Mouse (Mus musculus) midbrain, embryonic 12.5 days (tissue): ENCODE measurements around the gene Themis2. TPM values are rescaled to one million over a fixed set of nuclear protein-coding genes. Genes with fewer than 3 reads are reported as not detected.
"Not testable (repeated sequence)": the region's sequence is repeated elsewhere in the genome, so short reads cannot be mapped to it uniquely, and the experiment has no call there.

ENCODE experiments used
- ATAC-seq: fragments of 200-750 bp; cut with Nextera tagmentation; 2 replicates; pipeline ENCODE4 v1.8.0; 2017; ENCODE audit warnings: low read depth, moderate TSS enrichment, moderate library complexity; ENCODE audit not compliant: low FRiP score
- H3K27ac ChIP-seq: fragments of 300-500 bp; sonication (generic); replicated peaks from 2 replicates; pipeline ENCODE4 v1.5.1; 2016; ENCODE audit warnings: mild to moderate bottlenecking
- H3K27me3 ChIP-seq: fragments of 300-500 bp; sonication (generic); 2 replicates; pipeline ENCODE4 v1.6.1; 2016; ENCODE audit warnings: mild to moderate bottlenecking
- H3K36me3 ChIP-seq: fragments of 300-500 bp; sonication (generic); 2 replicates; pipeline ENCODE4 v1.6.1; 2016
- H3K4me1 ChIP-seq: fragments of 300-500 bp; sonication (generic); 2 replicates; pipeline ENCODE4 v1.6.1; 2016
- H3K4me2 ChIP-seq: fragments of 300-500 bp; sonication (generic); replicated peaks from 2 replicates; pipeline ENCODE4 v1.6.1; 2016; ENCODE audit warnings: mild to moderate bottlenecking, moderate library complexity
- H3K4me3 ChIP-seq: fragments of 300-500 bp; sonication (generic); 2 replicates; pipeline ENCODE4 v1.5.1; 2016; ENCODE audit warnings: mild to moderate bottlenecking
- H3K9ac ChIP-seq: fragments of 300-500 bp; sonication (generic); replicated peaks from 2 replicates; pipeline ENCODE4 v1.6.1; 2016; ENCODE audit warnings: mild to moderate bottlenecking, moderate library complexity
- H3K9me3 ChIP-seq: fragments of 300-500 bp; sonication (generic); 2 replicates; pipeline ENCODE4 v1.6.1; 2016; ENCODE audit warnings: mild to moderate bottlenecking
- WGBS: fragments of 180-500 bp; shearing (Covaris S2); methylation state at CpG from one replicate; pipeline ENCODE4 v1.1.7; 2016; 5-methylcytosine and 5-hydroxymethylcytosine counted together
- polyA plus RNA-seq: library from polyadenylated mRNA; unstranded; fragments of >200 nt; fragmentation: Nextera tagmentation; extraction: Ambion mirVana; gene quantifications from 2 replicates; pipeline ENCODE4 v1.2.1, GENCODE M21; 2016

The Themis2 gene
- polyA plus RNA-seq, 1 experiment from 2014 or later: 1.1 TPM

DNA sequence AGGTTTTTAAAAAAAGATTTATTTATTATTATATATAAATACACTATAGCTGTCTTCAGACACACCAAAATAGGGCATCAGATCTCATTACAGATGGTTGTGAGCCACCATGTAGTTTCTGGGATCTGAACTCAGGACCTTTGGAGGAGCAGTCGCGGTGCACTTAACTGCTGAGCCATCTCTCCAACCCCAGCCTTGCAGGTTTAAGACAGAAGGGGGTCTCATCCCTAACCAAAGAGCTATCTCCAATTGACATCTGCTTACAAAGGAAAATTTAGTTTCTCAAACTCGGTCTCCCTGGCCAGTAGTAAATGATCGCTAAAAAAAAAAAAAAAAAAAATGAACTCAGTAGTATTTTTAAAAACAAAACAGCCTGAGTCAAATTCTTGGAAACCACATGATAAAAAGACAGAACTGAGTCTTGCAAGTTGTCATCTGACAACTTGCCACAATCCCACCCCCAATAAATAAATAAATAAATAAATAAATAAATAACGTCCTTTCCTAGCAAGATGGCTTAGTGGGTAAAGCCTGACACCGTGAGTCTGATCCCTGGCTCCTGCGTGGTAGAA lies 10.5 kb upstream of the Themis2 start:
- Histone ChIP-seq H3K4me2 (no peak overlapping the region), H3K4me3 (no peak overlapping the region), H3K9me3 (no peaks in the 10 kb centered on the region), H3K4me1 (no peaks in the 10 kb centered on the region), H3K27ac (no peak overlapping the region), H3K27me3 (no peaks in the 10 kb centered on the region), H3K36me3 (no peaks in the 10 kb centered on the region), H3K9ac (no peak overlapping the region)
- ATAC-seq: no peak
- 91% methylated on average over 7 of the region's 7 CpGs for WGBS

DNA sequence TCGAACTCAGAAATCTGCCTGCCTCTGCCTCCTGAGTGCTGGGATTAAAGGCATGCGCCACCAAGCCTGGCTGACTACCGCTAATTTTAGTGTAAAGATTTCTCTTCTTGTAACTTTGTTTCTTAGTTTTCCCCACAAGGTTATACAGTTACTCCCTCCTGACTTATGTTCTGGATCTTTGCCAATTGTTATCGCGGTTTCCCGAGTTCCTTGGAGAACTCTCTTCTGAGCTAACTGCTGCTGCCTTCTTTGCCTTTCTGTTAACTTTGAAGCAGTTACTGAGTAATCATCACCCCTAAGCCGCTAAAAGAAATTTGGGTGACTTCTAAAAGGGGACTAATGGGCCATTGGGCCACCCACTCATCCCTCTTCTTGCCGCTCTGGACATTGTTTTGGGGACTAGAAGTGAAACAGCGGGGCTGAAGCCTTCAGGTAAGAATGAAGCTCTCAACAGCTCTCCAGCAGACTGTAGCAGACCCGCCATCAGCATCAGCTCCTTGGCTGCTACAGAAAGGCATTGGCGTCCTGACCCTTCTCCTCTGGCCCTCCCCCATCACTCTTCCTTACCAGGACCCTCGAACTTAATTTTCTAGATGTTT lies 9.5 kb upstream of the Themis2 start:
- Histone ChIP-seq H3K9me3 (no peaks in the 10 kb centered on the region), H3K36me3 (no peaks in the 10 kb centered on the region), H3K27me3 (no peaks in the 10 kb centered on the region), H3K4me1 (no peaks in the 10 kb centered on the region), H3K4me2 (no peak overlapping the region), H3K9ac (no peak overlapping the region), H3K4me3 (no peak overlapping the region), H3K27ac (no peak overlapping the region)
- 89% methylated on average over 12 of the region's 12 CpGs for WGBS
- ATAC-seq: no peak

DNA sequence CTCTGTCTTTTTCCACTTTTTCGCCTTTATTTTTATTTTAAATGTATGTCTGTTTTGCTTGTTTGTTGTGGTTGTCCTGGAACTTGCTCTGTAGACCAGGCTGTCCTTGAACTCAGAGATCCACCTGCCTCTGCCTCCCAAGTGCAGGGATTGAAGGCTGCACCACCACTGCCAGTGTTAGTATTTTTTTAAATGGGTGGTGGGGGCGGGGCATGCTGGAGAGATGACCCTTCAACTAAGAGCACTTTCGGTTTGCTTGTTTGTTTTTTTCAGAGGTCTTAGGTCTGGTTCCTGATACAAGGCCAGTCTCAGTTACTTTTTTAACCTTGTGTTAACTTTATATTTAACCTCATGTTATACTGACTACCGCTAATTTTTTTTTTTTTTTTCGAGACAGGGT lies 9.0 kb upstream of the Themis2 start:
- Histone ChIP-seq H3K27me3 (no peaks in the 10 kb centered on the region), H3K4me3 (no peak overlapping the region), H3K4me2 (no peak overlapping the region), H3K9me3 (no peaks in the 10 kb centered on the region), H3K4me1 (no peaks in the 10 kb centered on the region), H3K36me3 (no peaks in the 10 kb centered on the region), H3K27ac (no peak overlapping the region), H3K9ac (no peak overlapping the region)
- WGBS: 85% methylated on average over 5 of the region's 5 CpGs
- no peak for ATAC-seq

DNA sequence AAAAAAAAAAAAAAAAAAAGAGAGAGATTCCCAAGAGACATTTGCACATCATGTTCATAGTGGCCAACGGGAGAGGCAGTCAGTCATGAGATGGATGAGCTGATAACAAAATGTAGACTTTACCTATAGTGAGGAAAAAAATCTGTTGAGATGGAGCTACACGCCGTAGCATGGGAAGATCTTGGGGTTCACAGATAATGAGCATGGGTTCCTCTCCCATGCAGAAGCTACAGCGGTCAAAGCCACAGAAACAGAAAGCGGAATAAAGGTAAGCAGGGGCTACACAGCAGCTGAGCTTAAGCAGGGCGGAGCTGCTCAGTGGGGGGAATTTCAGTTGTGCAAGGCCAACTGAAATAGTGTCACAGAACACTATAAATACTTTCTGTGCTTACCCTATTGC lies 8.1 kb upstream of the Themis2 start:
- Histone ChIP-seq H3K27ac (no peak overlapping the region), H3K36me3 (no peaks in the 10 kb centered on the region), H3K4me2 (no peak overlapping the region), H3K9ac (no peak overlapping the region), H3K4me1 (no peaks in the 10 kb centered on the region), H3K4me3 (no peak overlapping the region), H3K9me3 (no peaks in the 10 kb centered on the region), H3K27me3 (no peaks in the 10 kb centered on the region)
- ATAC-seq: no peak
- WGBS: 95% methylated on average over 6 of the region's 6 CpGs

DNA sequence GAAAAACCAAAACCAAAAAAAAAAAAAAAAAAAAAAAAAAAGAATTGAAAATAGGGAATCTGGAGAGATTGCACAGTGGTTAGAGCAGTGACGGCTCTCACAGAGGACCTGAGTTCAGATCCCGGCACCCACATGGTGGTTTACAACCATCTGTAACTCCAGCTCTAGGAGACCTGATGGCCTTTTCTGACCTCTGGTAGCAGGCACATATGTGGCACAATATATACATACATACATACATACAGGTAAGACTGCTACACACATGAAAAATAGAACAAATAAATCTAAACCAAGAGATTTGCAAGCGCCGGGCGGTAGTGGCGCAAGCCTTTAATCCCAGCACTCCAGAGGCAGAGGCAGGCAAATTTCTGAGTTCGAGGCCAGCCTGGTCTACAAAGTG lies 7.7 kb upstream of the Themis2 start:
- H3K36me3 ChIP-seq: no peaks in the 10 kb centered on the region
- no peak overlapping the region for H3K9ac ChIP-seq
- no peak for ATAC-seq
- H3K27me3 ChIP-seq: no peaks in the 10 kb centered on the region
- H3K4me3 ChIP-seq: no peak overlapping the region
- no peaks in the 10 kb centered on the region for H3K9me3 ChIP-seq
- WGBS: 93% methylated on average over 7 of the region's 7 CpGs
- H3K4me1 ChIP-seq: no peaks in the 10 kb centered on the region
- no peak overlapping the region for H3K27ac ChIP-seq
- no peak overlapping the region for H3K4me2 ChIP-seq

DNA sequence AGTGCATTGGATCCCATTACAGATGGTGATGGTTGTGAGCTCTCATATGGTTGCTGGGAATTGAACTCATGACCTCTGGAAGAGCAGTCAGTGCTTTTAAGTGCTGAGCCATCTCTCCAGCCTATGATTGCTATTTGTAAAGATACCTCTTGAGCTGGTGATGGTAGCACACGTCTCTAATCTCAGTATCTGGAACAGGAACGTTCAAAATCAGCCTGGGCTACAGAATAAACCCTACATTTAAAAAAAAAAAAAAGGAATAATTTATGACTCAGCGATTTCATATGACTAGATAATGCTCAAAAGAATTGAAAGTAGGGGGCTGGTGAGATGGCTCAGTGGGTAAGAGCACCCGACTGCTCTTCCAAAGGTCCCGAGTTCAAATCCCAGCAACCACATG lies 7.0 kb upstream of the Themis2 start:
- Histone ChIP-seq H3K36me3 (no peaks in the 10 kb centered on the region), H3K27ac (no peak overlapping the region), H3K4me3 (no peak overlapping the region), H3K4me2 (no peak overlapping the region), H3K9me3 (no peaks in the 10 kb centered on the region), H3K27me3 (no peaks in the 10 kb centered on the region), H3K9ac (no peak overlapping the region), H3K4me1 (no peaks in the 10 kb centered on the region)
- ATAC-seq: no peak
- WGBS: 95% methylated on average over 5 of the region's 5 CpGs

DNA sequence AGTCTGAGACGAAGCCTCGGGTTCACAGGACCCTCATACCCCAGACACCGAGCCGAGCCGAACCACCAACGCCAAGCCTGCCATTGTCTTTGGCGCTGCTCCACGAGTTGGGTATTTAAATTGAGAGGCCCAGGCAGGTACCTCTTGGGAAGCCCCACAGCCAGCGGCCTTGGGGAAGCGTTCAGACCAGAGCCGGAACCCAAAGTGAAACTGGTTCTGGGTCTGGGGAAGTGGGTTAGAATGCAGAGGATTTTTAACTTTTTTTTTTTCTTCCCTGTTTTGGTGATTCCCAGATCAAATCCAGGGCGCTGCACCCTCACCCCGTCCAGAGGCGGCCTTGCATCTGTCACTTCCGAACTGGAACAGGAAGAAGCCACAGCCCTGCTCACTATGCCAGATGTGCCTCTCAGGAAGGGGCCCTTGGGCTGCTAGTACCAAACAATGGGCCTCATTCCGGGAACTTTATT lies 6.0 kb upstream of the Themis2 start:
- H3K9ac ChIP-seq: no peak overlapping the region
- no peaks in the 10 kb centered on the region for H3K4me1 ChIP-seq
- no peak overlapping the region for H3K27ac ChIP-seq
- peaks cover 6% of the 10 kb centered on the region for H3K27me3 ChIP-seq
- WGBS: 76% methylated on average over 16 of the region's 16 CpGs
- no peaks in the 10 kb centered on the region for H3K36me3 ChIP-seq
- no peak overlapping the region for H3K4me2 ChIP-seq
- H3K4me3 ChIP-seq: no peak overlapping the region
- H3K9me3 ChIP-seq: no peaks in the 10 kb centered on the region
- no peak for ATAC-seq

DNA sequence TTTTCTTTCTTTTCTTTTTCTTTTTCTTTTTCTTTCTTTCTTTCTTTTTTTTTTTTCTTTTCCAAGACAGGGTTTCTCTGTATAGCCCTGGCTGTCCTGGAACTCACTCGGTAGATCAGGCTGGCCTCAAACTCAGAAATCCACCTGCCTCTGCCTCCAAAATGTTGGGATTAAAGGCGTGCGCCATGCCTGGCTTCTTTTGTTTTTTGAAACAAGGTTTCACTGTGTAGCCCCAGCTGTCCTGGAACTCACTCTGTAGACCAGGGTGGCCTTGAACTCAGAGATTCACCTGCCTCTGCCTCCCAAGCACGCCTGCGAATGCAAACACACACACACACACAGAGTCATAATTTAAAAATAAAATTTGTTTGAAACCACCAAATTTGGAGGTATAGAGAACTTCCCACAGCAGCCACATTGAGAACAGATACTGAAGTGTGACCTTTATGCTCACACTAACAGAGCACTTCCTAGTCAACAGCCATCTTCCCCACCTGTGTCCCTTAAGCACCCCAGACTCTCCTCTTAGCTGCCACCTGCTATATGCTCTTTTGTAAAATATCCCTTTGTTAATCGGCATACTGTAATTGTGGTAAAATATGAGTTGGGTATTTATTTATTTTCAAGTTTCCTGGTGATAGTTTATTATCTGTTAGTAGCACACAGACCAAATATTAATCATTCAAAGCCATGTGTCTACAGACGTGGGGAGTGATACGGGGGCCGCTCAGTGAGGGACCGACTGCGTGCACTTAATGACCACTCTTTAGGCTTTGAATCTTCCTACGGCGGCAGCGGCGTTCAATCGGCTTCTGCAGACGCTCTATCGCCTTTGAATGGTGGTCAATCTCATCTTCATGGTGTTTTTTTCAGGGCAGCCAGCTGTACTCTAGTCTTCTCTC lies 5.2 kb upstream of the Themis2 start:
- ATAC-seq: no peak
- Histone ChIP-seq H3K9me3 (no peaks in the 10 kb centered on the region), H3K4me2 (no peak overlapping the region), H3K36me3 (no peaks in the 10 kb centered on the region), H3K27me3 (peaks cover 11% of the 10 kb centered on the region), H3K27ac (no peak overlapping the region), H3K4me3 (no peak overlapping the region), H3K4me1 (no peaks in the 10 kb centered on the region), H3K9ac (no peak overlapping the region)
- WGBS: 87% methylated on average over 18 of the region's 18 CpGs

DNA sequence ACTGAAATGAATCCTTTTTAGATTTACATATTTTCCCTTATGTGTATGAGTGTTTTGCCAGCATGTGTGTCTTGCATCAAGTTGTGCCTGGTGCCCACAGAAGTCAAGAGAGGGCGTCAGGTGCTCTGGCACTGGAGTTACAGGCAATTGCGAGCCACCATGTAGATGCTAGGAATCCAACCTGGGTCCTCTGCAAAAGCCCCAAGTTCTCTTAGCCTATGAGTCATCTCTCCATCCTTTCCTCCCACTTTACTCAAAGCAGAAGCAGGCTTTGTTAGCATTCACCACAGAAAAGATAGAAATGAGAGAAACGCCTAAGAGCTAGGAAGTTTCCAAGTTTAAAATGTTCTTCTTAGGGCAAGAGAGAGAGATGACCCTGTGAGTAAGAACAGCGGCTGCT lies 3.7 kb upstream of the Themis2 start:
- no peak overlapping the region for H3K9ac ChIP-seq
- WGBS: 86% methylated on average over 4 of the region's 4 CpGs
- no peak for ATAC-seq

DNA sequence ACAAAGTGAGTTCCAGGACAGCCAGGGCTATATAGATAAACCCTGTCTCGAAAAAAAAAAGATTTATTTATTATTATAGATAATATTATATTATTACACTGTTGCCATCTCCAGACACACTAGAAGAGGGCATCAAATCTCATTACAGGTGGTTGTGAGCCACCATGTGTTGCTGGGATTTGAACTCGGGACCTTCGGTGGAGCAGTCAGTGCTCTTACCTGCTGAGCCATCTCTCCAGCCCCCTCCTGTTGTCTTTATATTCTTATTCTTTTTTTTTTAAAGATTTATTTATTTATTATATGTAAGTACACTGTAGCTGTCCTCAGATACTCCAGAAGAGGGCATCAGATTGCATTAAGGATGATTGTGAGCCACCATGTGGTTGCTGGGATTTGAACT lies 2.5 kb upstream of the Themis2 start:
- H3K27me3 ChIP-seq: peaks cover 32% of the 10 kb centered on the region
- not testable (repeated sequence) for ATAC-seq

More for the DNA sequence above, 3.7 kb upstream of the Themis2 start:
- Histone ChIP-seq H3K4me3 (no peak overlapping the region), H3K4me2 (no peak overlapping the region), H3K9me3 (no peaks in the 10 kb centered on the region), H3K4me1 (peaks cover 8% of the 10 kb centered on the region), H3K27ac (no peak overlapping the region), H3K27me3 (peaks cover 26% of the 10 kb centered on the region), H3K36me3 (no peaks in the 10 kb centered on the region)

DNA sequence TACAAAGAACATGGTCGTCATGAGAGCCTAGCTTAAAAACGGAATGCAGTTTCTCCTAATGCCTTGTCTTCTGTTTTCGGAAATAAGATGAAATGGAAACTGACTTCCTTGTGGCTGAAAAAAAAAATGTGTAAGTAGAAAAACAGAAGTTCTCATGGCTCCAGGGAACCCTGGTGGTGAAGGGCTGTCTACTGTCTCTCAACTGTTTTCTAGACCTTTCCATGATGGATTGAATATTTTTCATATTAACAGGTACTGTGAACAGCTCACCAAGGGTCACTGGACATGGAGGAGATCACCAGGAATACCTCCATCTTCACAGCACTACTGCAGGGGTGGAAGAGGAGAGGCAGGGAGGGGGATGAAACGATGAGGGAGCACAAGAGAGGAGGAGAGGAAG lies 1.8 kb upstream of the Themis2 start:
- peaks cover 32% of the 10 kb centered on the region for H3K27me3 ChIP-seq
- H3K9me3 ChIP-seq: no peaks in the 10 kb centered on the region
- no peak for ATAC-seq
- no peak overlapping the region for H3K4me3 ChIP-seq
- no peak overlapping the region for H3K4me2 ChIP-seq
- H3K27ac ChIP-seq: no peak overlapping the region
- H3K4me1 ChIP-seq: peaks cover 8% of the 10 kb centered on the region
- no peaks in the 10 kb centered on the region for H3K36me3 ChIP-seq
- H3K9ac ChIP-seq: no peak overlapping the region
- 79% methylated on average over 4 of the region's 4 CpGs for WGBS

More for the DNA sequence above, 2.5 kb upstream of the Themis2 start:
- not testable (repeated sequence) for H3K4me3 ChIP-seq, H3K4me2 ChIP-seq, H3K27ac ChIP-seq, H3K36me3 ChIP-seq, H3K9me3 ChIP-seq, H3K4me1 ChIP-seq, H3K9ac ChIP-seq
- 82% methylated on average over 3 of the region's 3 CpGs for WGBS

DNA sequence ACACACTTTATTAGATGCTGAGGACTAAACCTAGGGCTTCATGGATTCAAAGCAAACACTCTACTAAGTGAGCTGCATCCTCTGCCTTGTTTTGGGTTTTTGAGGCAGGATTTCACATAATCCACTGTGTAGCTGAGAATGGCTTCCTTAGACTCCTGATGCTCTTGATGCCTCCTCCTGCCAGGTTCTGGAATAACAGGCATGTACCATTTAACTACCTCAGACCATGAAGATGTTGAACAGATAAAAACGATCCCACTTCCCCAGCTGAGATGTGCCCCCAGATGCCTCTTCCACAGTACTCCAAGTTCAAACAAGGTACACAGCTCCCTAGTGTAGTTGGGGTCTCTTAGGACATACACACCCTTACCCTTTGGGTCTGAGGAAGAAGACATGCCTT lies 1.3 kb upstream of the Themis2 start:
- H3K4me3 ChIP-seq: no peak overlapping the region
- WGBS: 76% methylated on average over 1 of the region's 1 CpGs

More for the DNA sequence above, 1.3 kb upstream of the Themis2 start:
- peaks cover 8% of the 10 kb centered on the region for H3K4me1 ChIP-seq
- peaks cover 32% of the 10 kb centered on the region for H3K27me3 ChIP-seq
- no peak overlapping the region for H3K4me2 ChIP-seq
- no peak overlapping the region for H3K9ac ChIP-seq
- H3K27ac ChIP-seq: no peak overlapping the region
- no peaks in the 10 kb centered on the region for H3K36me3 ChIP-seq
- ATAC-seq: no peak
- no peaks in the 10 kb centered on the region for H3K9me3 ChIP-seq
